Mouse (Mus musculus) midbrain, embryonic 14.5 days (tissue): ENCODE results near the gene Snx8. TPM values are rescaled to one million over a fixed set of nuclear protein-coding genes. Genes with fewer than 3 reads are reported as not detected.

ENCODE experiments used
- ATAC-seq: fragments of 200-750 bp; cut with Nextera tagmentation; 2 replicates; pipeline ENCODE4 v1.8.0; 2017; ENCODE audit warnings: moderate number of reproducible peaks, moderate library complexity; ENCODE audit not compliant: low FRiP score, low TSS enrichment
- DNase-seq: peaks from one replicate; pipeline ENCODE4 v3.0.0-alpha.2; 2015
- H3K27ac ChIP-seq: fragments of 300-500 bp; sonication (generic); replicated peaks from 2 replicates; pipeline ENCODE4 v1.5.1; 2014; ENCODE audit warnings: mild to moderate bottlenecking, low read depth, low read length, moderate library complexity
- H3K27me3 ChIP-seq: fragments of 300-500 bp; sonication (generic); 2 replicates; pipeline ENCODE4 v1.6.1; 2014; ENCODE audit warnings: low read length, control low read depth, mixed read lengths; ENCODE audit not compliant: control insufficient read depth, insufficient read depth
- H3K36me3 ChIP-seq: fragments of 300-500 bp; sonication (generic); 2 replicates; pipeline ENCODE4 v1.6.1; 2014; ENCODE audit warnings: low read length, control low read depth; ENCODE audit not compliant: control insufficient read depth, insufficient read depth
- H3K4me1 ChIP-seq: fragments of 300-500 bp; sonication (generic); 2 replicates; pipeline ENCODE4 v1.6.1; 2014; ENCODE audit warnings: mild to moderate bottlenecking, antibody characterized with exemption, low read length, control low read depth; ENCODE audit not compliant: control insufficient read depth, insufficient read depth
- H3K4me2 ChIP-seq: fragments of 300-500 bp; sonication (generic); 2 replicates; pipeline ENCODE4 v1.6.1; 2014; ENCODE audit warnings: mild to moderate bottlenecking, low read length, moderate library complexity
- H3K4me3 ChIP-seq: fragments of 300-500 bp; sonication (generic); replicated peaks from 2 replicates; pipeline ENCODE4 v1.5.1; 2014; ENCODE audit warnings: low read depth, low read length
- H3K9ac ChIP-seq: fragments of 300-500 bp; sonication (generic); replicated peaks from 2 replicates; pipeline ENCODE4 v1.6.1; 2014; ENCODE audit warnings: mild to moderate bottlenecking, low read length, moderate library complexity
- H3K9me3 ChIP-seq: fragments of 300-500 bp; sonication (generic); 2 replicates; pipeline ENCODE4 v1.6.1; 2016; ENCODE audit warnings: low read length, control low read depth, mixed read lengths; ENCODE audit not compliant: control insufficient read depth
- WGBS: fragments of 180-500 bp; shearing (Covaris S2); extraction: QIAGEN DNeasy Blood & Tissue Kit; methylation state at CpG from one replicate; pipeline ENCODE4 v1.1.7; 2014; 5-methylcytosine and 5-hydroxymethylcytosine counted together
- microRNA-seq: library from miRNA; unstranded; fragments of <30 nt; microRNA quantifications from one replicate; pipeline ENCODE4, GENCODE M21; 2016
- polyA plus RNA-seq: library from polyadenylated mRNA; unstranded; fragments of >200 nt; fragmentation: Nextera tagmentation; extraction: Ambion mirVana; gene quantifications from 2 replicates; pipeline ENCODE4 v1.2.1, GENCODE M21; 2014

The Snx8 gene
- polyA plus RNA-seq, 1 experiment from 2014 or later, result 13.4 TPM

DNA sequence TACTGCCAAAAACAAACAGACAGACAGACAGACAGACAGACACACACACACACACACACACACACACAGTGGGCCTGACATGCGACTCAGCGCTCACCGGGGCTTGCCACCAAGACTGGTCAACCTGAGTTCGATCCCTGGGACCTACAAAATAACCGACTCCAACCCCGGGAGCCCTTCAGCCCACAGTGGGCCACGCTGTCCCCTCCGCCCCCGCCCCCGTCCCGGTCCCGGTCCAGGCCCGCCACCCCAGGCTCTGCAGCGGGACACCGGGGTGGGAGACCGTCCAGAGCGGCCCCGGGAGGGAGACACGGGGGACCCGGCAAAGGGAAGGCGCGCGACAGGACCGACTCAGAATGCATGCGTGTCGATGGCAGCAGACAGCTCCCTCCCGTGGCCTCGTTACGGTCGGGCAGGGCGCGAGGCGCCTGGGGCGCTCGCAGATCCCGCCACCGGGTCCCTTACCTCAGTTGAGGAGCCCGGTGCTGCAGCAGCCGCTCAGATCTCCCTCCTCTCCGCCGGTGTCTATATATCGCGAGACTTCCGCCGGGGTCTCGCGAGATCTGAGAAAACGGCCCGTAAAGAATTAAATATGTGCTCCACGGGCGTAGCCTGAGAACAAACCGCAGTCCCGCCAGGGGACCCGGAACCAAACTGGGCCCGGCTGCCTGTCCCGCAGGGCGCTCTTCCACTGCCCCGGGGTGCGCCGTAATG, 67.9 kb downstream of the Snx8 start, which contains the start of the genes Mad1l1 and Nudt1:
Gene Mad1l1, minus strand, starts transcription at position 511 of the 714 bp plus-strand sequence.
Gene Nudt1, plus strand, starts transcription at position 615 of the 714 bp plus-strand sequence.
- Histone ChIP-seq H3K9me3 (no peaks in the 10 kb centered on the region), H3K27ac (peak within 1 kb of the TSS; percentile 78), H3K4me3 (peak within 1 kb of the TSS; percentile 91), H3K4me2 (peak within 1 kb of the TSS; percentile 78), H3K36me3 (no peaks in the 10 kb centered on the region), H3K27me3 (no peaks in the 10 kb centered on the region), H3K9ac (peak within 1 kb of the TSS; percentile 98), H3K4me1 (peaks cover 11% of the 10 kb centered on the region)
- WGBS, result under 1% methylated on average over 60 of the region's 60 CpGs
- DNase-seq, result peak; percentile 98
- ATAC-seq, result peak; percentile 89

DNA sequence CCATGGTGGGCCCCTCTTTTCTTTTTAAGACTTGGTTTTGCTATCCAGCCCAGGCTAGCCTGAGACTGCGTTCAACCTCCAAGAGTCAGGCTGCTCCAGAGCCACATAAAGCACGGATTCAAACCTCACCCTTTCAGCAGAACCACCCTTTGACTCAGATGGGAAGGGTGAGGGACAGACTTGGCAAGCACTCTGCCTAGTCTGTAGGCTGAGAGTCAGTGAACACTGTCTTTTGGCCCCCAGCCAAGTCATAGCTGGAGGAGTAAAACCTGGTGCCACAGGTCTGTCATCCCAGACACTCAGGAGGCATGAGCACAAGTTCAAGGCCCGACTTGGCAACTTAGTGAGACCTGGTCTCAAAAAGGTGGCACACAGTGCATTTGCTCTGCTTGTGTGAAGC, 72.3 kb downstream of the Snx8 start:
- ATAC-seq, result no peak
- H3K9ac ChIP-seq, result no peak overlapping the region
- H3K9me3 ChIP-seq, result no peaks in the 10 kb centered on the region
- H3K4me1 ChIP-seq, result peaks cover 11% of the 10 kb centered on the region
- peaks cover 30% of the 10 kb centered on the region for H3K36me3 ChIP-seq
- no peak overlapping the region for H3K4me2 ChIP-seq
- H3K4me3 ChIP-seq, result no peak overlapping the region
- H3K27ac ChIP-seq, result no peak overlapping the region
- WGBS, result 88% methylated on average over 3 of the region's 3 CpGs
- no peaks in the 10 kb centered on the region for H3K27me3 ChIP-seq
- DNase-seq, result no peak

DNA sequence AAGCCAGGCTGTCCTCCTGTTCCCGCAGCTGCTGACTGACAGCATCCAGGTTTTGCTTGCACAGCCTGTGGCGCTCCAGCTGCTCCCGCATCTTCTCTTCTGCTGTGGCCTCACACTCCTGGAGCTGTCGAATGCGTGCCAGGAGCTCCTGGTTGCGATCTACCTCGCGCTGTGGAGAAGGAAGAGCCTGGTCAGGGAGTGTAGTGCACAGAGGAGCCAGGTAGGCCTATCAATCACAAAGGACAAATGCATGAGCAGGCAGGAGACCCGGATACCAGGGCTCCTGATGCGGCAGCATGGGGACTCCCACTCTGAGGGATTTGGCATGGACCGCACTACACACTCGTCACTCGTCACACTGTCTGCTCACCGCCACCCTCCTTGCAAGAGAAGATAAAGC, 81.5 kb downstream of the Snx8 start:
- DNase-seq, result no peak
- 93% methylated on average over 14 of the region's 14 CpGs for WGBS

DNA sequence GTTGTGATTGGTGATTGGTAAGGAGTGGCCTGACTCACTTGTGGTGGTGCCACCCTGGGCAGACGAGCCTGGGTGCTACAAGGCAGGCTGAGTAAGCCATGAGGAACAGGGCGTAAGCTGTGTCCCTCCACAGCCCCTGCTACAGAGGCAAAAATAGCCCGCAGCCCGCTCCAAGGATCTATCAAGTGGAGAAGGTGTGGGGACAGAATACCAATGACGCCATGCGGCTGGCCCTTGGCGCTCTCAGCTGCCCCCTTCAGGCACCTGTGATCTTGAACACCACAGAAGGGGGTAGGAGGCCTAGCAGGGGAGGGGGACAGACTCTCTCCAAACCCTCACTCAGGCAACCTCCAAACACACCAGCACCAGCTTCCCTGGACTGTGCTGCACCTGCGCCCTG, 83.0 kb downstream of the Snx8 start:
- Histone ChIP-seq H3K4me2 (no peak overlapping the region), H3K9me3 (no peaks in the 10 kb centered on the region), H3K4me3 (no peak overlapping the region), H3K36me3 (peaks cover 72% of the 10 kb centered on the region), H3K27ac (no peak overlapping the region), H3K9ac (no peak overlapping the region), H3K27me3 (no peaks in the 10 kb centered on the region), H3K4me1 (no peaks in the 10 kb centered on the region)
- ATAC-seq (no peak), DNase-seq (peak; percentile 10)
- 75% methylated on average over 8 of the region's 8 CpGs for WGBS

More for the DNA sequence above, 81.5 kb downstream of the Snx8 start:
- Histone ChIP-seq H3K36me3 (peaks cover 75% of the 10 kb centered on the region), H3K27me3 (no peaks in the 10 kb centered on the region), H3K4me3 (no peak overlapping the region), H3K4me1 (no peaks in the 10 kb centered on the region), H3K27ac (no peak overlapping the region), H3K9ac (no peak overlapping the region), H3K4me2 (no peak overlapping the region), H3K9me3 (no peaks in the 10 kb centered on the region)
- ATAC-seq, result no peak

DNA sequence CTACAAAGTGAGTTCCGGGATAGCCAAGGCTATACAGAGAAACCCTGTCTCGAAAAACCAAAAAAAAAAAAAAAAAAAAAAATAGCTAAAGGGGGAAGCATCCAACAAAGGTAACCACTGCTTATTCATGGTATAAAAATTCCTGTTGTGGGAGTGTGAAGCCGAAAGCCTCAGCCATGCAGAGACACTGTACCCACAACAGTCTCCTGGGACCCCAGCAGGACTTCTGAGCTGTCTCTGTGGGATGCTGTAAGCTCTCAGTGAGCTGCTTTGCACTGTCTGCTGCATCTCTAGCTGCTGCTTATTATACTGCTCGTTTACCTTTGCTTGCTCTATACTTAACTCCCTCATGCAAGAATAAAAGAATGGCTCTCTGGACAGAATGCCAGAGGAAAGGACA, 90.8 kb downstream of the Snx8 start:
- Histone ChIP-seq H3K36me3 (peaks cover 67% of the 10 kb centered on the region), H3K4me3 (no peak overlapping the region), H3K27me3 (no peaks in the 10 kb centered on the region), H3K4me2 (no peak overlapping the region), H3K27ac (no peak overlapping the region), H3K9ac (no peak overlapping the region), H3K9me3 (no peaks in the 10 kb centered on the region), H3K4me1 (no peaks in the 10 kb centered on the region)
- ATAC-seq (no peak), DNase-seq (no peak)
- 88% methylated on average over 4 of the region's 4 CpGs for WGBS

DNA sequence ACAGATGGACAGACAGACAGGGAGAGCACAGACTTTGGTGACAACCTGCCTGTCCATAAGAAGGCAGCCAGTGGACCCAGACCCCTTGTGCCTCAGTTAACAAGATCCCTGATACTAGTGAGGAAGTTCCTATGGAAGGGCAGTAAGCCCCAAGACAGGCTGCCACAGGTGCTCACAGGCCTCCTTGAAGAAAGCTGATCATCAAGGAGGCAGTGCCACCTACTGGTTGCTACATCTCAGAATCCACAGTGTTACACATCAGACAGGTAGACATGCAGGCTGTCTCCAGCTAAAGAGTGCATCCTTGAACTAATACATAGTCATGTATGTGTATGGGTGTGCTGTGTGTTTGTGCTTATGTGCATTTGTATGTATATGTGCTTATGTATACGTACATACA, 96.9 kb downstream of the Snx8 start:
- no peaks in the 10 kb centered on the region for H3K4me1 ChIP-seq
- H3K27me3 ChIP-seq, result no peaks in the 10 kb centered on the region
- ATAC-seq, result peak; percentile 55; the same call in 1 of the 2 replicates
- no peak overlapping the region for H3K4me2 ChIP-seq
- DNase-seq, result peak; percentile 89
- no peak overlapping the region for H3K4me3 ChIP-seq
- H3K9ac ChIP-seq, result no peak overlapping the region
- H3K9me3 ChIP-seq, result no peaks in the 10 kb centered on the region
- H3K36me3 ChIP-seq, result peaks cover 29% of the 10 kb centered on the region
- 77% methylated on average over 1 of the region's 1 CpGs for WGBS
- H3K27ac ChIP-seq, result no peak overlapping the region

Small RNAs within 50 kb of the gene (microRNA-seq; reads per million reads assigned to microRNA genes)
- gene Mir7038, result not detected

Other genes starting within 250 kb of the Snx8 start
- 29.8 and 30.3 TPM in 2 replicates for gene Mad1l1, start 67.7 kb downstream of the Snx8 start, polyA plus RNA-seq
- 16.5 and 18.8 TPM in 2 replicates for gene Nudt1, start 67.6 kb downstream of the Snx8 start, polyA plus RNA-seq
- gene Mrm2, start 57.4 kb downstream of the Snx8 start, polyA plus RNA-seq, result 20.3 and 22.5 TPM in 2 replicates
- 77.8 and 90.6 TPM in 2 replicates for gene Eif3b, start 30.1 kb upstream of the Snx8 start, polyA plus RNA-seq
- not detected in 2 replicates for gene Gm4869, start 56.4 kb upstream of the Snx8 start, polyA plus RNA-seq
- 14.8 and 16.2 TPM in 2 replicates for gene Chst12, start 116.3 kb upstream of the Snx8 start, polyA plus RNA-seq
- not detected in 2 replicates for gene Grifin, start 175.8 kb upstream of the Snx8 start, polyA plus RNA-seq
- 20.5 and 25.2 TPM in 2 replicates for gene Lfng, start 218.1 kb upstream of the Snx8 start, polyA plus RNA-seq